Mouse (Mus musculus): ENCODE results near the gene Slc16a6. TPM values are rescaled to one million over a fixed set of nuclear protein-coding genes. Genes with fewer than 3 reads are reported as not detected.

Gene Slc16a6
- polyA plus RNA-seq, 1 experiment from 2014 or later: 4.4 TPM

DNA sequence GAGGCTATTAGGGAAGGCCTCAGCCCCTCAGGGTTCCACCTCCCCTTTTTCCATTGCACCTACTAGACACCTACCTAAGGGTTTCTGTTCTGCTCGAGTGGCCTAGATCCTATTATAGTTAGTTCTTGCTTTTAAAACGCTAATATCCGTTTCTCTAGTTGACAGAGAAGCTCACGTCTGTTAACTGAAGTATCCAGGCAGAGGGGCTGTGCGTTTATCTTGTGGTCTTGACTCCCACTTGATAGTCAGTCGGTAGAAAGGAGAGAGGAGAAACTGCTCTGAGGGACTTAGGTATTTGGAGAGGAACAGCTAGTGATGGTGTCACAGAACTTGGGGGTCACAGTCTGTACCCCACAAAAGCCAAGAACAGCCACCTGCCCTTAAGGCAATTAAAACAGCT is 3.3 kb upstream of the Slc16a6 start:
- ATAC-seq (no peak), DNase-seq (ENCODE audit: low spot score) (no peak)
- H3K4me1 ChIP-seq (ENCODE audit: control insufficient read depth, insufficient read depth, low read length): peaks cover 18% of the 10 kb centered on the region
- 0 out of 2 replicates have a peak overlapping the region, but pooled peaks have one; percentile 8 for H3K4me2 ChIP-seq (ENCODE audit: low read length)
- no peak overlapping the region for H3K4me3 ChIP-seq (ENCODE audit: low read depth, low read length)
- 24% methylated on average over 6 of the region's 6 CpGs for WGBS
- H3K9me3 ChIP-seq (replicated peaks; ENCODE audit: control insufficient read depth, low read length): no peaks in the 10 kb centered on the region
- H3K36me3 ChIP-seq (ENCODE audit: control insufficient read depth, insufficient read depth, low read length): no peaks in the 10 kb centered on the region
- no peaks in the 10 kb centered on the region for H3K27me3 ChIP-seq (replicated peaks; ENCODE audit: control insufficient read depth, insufficient read depth, low read length)
- peak overlapping the region; percentile 30; the same call in 1 of the 2 replicates for H3K27ac ChIP-seq (ENCODE audit: low read depth, low read length)
- H3K9ac ChIP-seq (ENCODE audit: low read length): no peak overlapping the region

- 3% methylated on average over 2 of the region's 2 CpGs for WGBS
- DNase-seq (ENCODE audit: low spot score): peak; percentile 67
- H3K27ac ChIP-seq (ENCODE audit: low read depth, low read length): peak overlapping the region; percentile 30; the same call in 1 of the 2 replicates
- 0 out of 2 replicates have a peak overlapping the region, but pooled peaks have one; percentile 8 for H3K4me2 ChIP-seq (ENCODE audit: low read length)
- ATAC-seq: no peak
- H3K27me3 ChIP-seq (replicated peaks; ENCODE audit: control insufficient read depth, insufficient read depth, low read length): no peaks in the 10 kb centered on the region
- no peak overlapping the region for H3K9ac ChIP-seq (ENCODE audit: low read length)
- H3K36me3 ChIP-seq (ENCODE audit: control insufficient read depth, insufficient read depth, low read length): no peaks in the 10 kb centered on the region
- H3K9me3 ChIP-seq (replicated peaks; ENCODE audit: control insufficient read depth, low read length): no peaks in the 10 kb centered on the region
- H3K4me1 ChIP-seq (ENCODE audit: control insufficient read depth, insufficient read depth, low read length): peaks cover 18% of the 10 kb centered on the region
- no peak overlapping the region for H3K4me3 ChIP-seq (ENCODE audit: low read depth, low read length)
These were observed 2.8 kb upstream of the Slc16a6 start for GRCm38 (mm10) chr11:109476241-109476640.

- ATAC-seq: no peak
- H3K4me2 ChIP-seq (ENCODE audit: low read length): no peak overlapping the region
- H3K27me3 ChIP-seq (replicated peaks; ENCODE audit: control insufficient read depth, insufficient read depth, low read length): no peaks in the 10 kb centered on the region
- H3K4me3 ChIP-seq (ENCODE audit: low read depth, low read length): no peak overlapping the region
- WGBS: 56% methylated on average over 4 of the region's 4 CpGs
- peaks cover 18% of the 10 kb centered on the region for H3K4me1 ChIP-seq (ENCODE audit: control insufficient read depth, insufficient read depth, low read length)
- H3K27ac ChIP-seq (ENCODE audit: low read depth, low read length): 0 out of 2 replicates have a peak overlapping the region, but pooled peaks have one; percentile 23
- H3K9me3 ChIP-seq (replicated peaks; ENCODE audit: control insufficient read depth, low read length): no peaks in the 10 kb centered on the region
- H3K36me3 ChIP-seq (ENCODE audit: control insufficient read depth, insufficient read depth, low read length): no peaks in the 10 kb centered on the region
- no peak overlapping the region for H3K9ac ChIP-seq (ENCODE audit: low read length)
- peak; percentile 22 for DNase-seq (ENCODE audit: low spot score)
These were observed 2.3 kb upstream of the Slc16a6 start for GRCm38 (mm10) chr11:109475717-109476116.

- DNase-seq (ENCODE audit: low spot score) (no peak), ATAC-seq (no peak)
- Histone ChIP-seq H3K4me1 (ENCODE audit: control insufficient read depth, insufficient read depth, low read length) (peaks cover 18% of the 10 kb centered on the region), H3K36me3 (ENCODE audit: control insufficient read depth, insufficient read depth, low read length) (no peaks in the 10 kb centered on the region), H3K4me2 (ENCODE audit: low read length) (no peak overlapping the region; the same call in 1 of the 2 replicates), H3K9ac (ENCODE audit: low read length) (no peak overlapping the region), H3K9me3 (replicated peaks; ENCODE audit: control insufficient read depth, low read length) (no peaks in the 10 kb centered on the region), H3K4me3 (ENCODE audit: low read depth, low read length) (no peak overlapping the region), H3K27ac (ENCODE audit: low read depth, low read length) (no peak overlapping the region), H3K27me3 (replicated peaks; ENCODE audit: control insufficient read depth, insufficient read depth, low read length) (no peaks in the 10 kb centered on the region)
- WGBS: 72% methylated on average over 13 of the region's 13 CpGs
These were observed 1.4 kb upstream of the Slc16a6 start for GRCm38 (mm10) chr11:109474836-109475235.

DNA sequence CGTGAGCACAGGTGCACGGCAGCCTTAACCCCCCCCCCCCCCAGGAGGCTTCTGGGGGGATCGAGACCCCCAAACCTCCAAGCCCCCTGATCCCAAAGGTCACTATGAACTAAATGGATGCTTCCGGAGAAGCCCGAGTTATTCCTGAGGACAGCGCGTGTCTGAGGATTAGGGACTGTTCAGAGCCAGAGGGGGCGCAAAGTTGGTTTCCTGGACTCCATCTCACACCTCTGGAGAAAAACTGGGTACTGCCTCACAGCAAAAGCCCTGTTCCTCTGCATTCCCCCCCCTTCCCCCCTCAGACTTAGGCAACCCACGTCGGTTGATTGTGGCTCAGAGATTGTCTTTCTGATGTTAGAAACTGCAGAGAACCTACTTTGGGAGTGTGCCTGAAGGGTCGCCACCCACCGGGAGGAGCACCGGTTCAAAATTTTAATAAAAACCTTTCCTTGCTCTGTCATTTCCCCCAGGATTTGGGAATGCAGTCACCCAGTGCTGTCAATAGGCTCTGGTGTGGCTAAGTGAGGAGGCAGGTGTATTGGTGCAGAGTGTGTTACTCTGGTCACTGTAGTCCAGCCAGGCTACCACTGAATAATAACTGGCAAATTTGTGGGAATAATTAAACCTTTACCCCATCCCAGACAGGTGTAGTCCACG is 816 bp upstream of the Slc16a6 start:
- Histone ChIP-seq H3K4me3 (ENCODE audit: low read depth, low read length) (peak overlapping the region; percentile 78), H3K36me3 (ENCODE audit: control insufficient read depth, insufficient read depth, low read length) (no peaks in the 10 kb centered on the region), H3K9me3 (replicated peaks; ENCODE audit: control insufficient read depth, low read length) (no peaks in the 10 kb centered on the region), H3K4me1 (ENCODE audit: control insufficient read depth, insufficient read depth, low read length) (peaks cover 18% of the 10 kb centered on the region), H3K9ac (ENCODE audit: low read length) (peak overlapping the region; percentile 80), H3K27ac (ENCODE audit: low read depth, low read length) (peak overlapping the region; percentile 92), H3K27me3 (replicated peaks; ENCODE audit: control insufficient read depth, insufficient read depth, low read length) (no peaks in the 10 kb centered on the region), H3K4me2 (ENCODE audit: low read length) (peak overlapping the region; percentile 85)
- 9% methylated on average over 14 of the region's 14 CpGs for WGBS
- ATAC-seq (peak; percentile 38), DNase-seq (ENCODE audit: low spot score) (no peak)

DNA sequence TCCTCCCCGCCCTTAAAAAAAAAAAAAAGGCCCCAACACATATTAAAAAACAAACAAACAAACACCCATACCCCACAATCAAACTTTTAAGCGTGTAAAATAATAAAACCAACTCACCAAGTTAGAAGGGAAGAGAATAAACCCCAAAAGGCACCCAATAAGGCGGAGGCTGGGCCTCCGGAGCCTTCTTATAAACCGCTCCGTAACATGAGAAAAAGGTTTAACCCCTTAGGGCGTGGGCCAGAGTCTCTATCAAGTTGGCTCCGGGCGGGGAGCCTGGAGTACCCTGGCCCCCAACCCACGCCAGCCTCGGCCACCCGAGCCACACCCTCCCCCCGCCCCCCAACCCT is 602 bp downstream of the Slc16a6 start:
- Histone ChIP-seq H3K9ac (ENCODE audit: low read length) (peak overlapping the region; percentile 80), H3K27ac (ENCODE audit: low read depth, low read length) (peak overlapping the region; percentile 92), H3K4me1 (ENCODE audit: control insufficient read depth, insufficient read depth, low read length) (peaks cover 18% of the 10 kb centered on the region), H3K36me3 (ENCODE audit: control insufficient read depth, insufficient read depth, low read length) (no peaks in the 10 kb centered on the region), H3K4me3 (ENCODE audit: low read depth, low read length) (peak overlapping the region; percentile 78), H3K4me2 (ENCODE audit: low read length) (peak overlapping the region; percentile 85), H3K27me3 (replicated peaks; ENCODE audit: control insufficient read depth, insufficient read depth, low read length) (no peaks in the 10 kb centered on the region), H3K9me3 (replicated peaks; ENCODE audit: control insufficient read depth, low read length) (no peaks in the 10 kb centered on the region)
- WGBS: under 1% methylated on average over 12 of the region's 13 CpGs
- peak; percentile 58 for ATAC-seq
- DNase-seq (ENCODE audit: low spot score): no peak

- no peak for ATAC-seq
- H3K4me2 ChIP-seq (ENCODE audit: low read length): peak overlapping the region; percentile 85
- no peak overlapping the region for H3K27ac ChIP-seq (ENCODE audit: low read depth, low read length)
- DNase-seq (ENCODE audit: low spot score): peak; percentile 46
- H3K4me3 ChIP-seq (ENCODE audit: low read depth, low read length): peak overlapping the region; percentile 78
- no peaks in the 10 kb centered on the region for H3K36me3 ChIP-seq (ENCODE audit: control insufficient read depth, insufficient read depth, low read length)
- peaks cover 17% of the 10 kb centered on the region for H3K4me1 ChIP-seq (ENCODE audit: control insufficient read depth, insufficient read depth, low read length)
- no peaks in the 10 kb centered on the region for H3K9me3 ChIP-seq (replicated peaks; ENCODE audit: control insufficient read depth, low read length)
- H3K27me3 ChIP-seq (replicated peaks; ENCODE audit: control insufficient read depth, insufficient read depth, low read length): no peaks in the 10 kb centered on the region
- under 1% methylated on average over 33 of the region's 33 CpGs for WGBS
- peak overlapping the region; percentile 80 for H3K9ac ChIP-seq (ENCODE audit: low read length)
These were observed 1.2 kb downstream of the Slc16a6 start for GRCm38 (mm10) chr11:109472171-109472691.

- ATAC-seq (no peak), DNase-seq (ENCODE audit: low spot score) (peak; percentile 28)
- H3K9me3 ChIP-seq (replicated peaks; ENCODE audit: control insufficient read depth, low read length): no peaks in the 10 kb centered on the region
- WGBS: 29% methylated on average over 15 of the region's 15 CpGs
- no peak overlapping the region for H3K9ac ChIP-seq (ENCODE audit: low read length)
- H3K4me3 ChIP-seq (ENCODE audit: low read depth, low read length): peak overlapping the region; percentile 78
- no peaks in the 10 kb centered on the region for H3K27me3 ChIP-seq (replicated peaks; ENCODE audit: control insufficient read depth, insufficient read depth, low read length)
- H3K4me1 ChIP-seq (ENCODE audit: control insufficient read depth, insufficient read depth, low read length): peaks cover 7% of the 10 kb centered on the region
- H3K27ac ChIP-seq (ENCODE audit: low read depth, low read length): no peak overlapping the region
- peak overlapping the region; percentile 85 for H3K4me2 ChIP-seq (ENCODE audit: low read length)
- no peaks in the 10 kb centered on the region; the same call in 1 of the 2 replicates for H3K36me3 ChIP-seq (ENCODE audit: control insufficient read depth, insufficient read depth, low read length)
These were observed 2.2 kb downstream of the Slc16a6 start for GRCm38 (mm10) chr11:109470921-109471861.
